Mouse (Mus musculus) embryonic facial prominence, embryonic 11.5 days (tissue): ENCODE results near the gene 1700018G05Rik. TPM values are rescaled to one million over a fixed set of nuclear protein-coding genes. Genes with fewer than 3 reads are reported as not detected.
A peak's percentile ranks its signal among the peaks of the same experiment; 100 is the strongest.
"Not testable (repeated sequence)": the region's sequence is repeated elsewhere in the genome, so short reads cannot be mapped to it uniquely, and the experiment has no call there.

ENCODE experiments used
- ATAC-seq: fragments of 200-750 bp; cut with Nextera tagmentation; replicated peaks from 2 replicates; pipeline ENCODE4 v1.8.0; 2017; ENCODE audit warnings: low read depth; ENCODE audit not compliant: insufficient number of reproducible peaks, low FRiP score, low TSS enrichment
- DNase-seq: peaks from one replicate; pipeline ENCODE4 v3.0.0-alpha.2; 2015; ENCODE audit warnings: low spot score
- H3K27ac ChIP-seq: fragments of 300-500 bp; sonication (generic); replicated peaks from 2 replicates; pipeline ENCODE4 v1.5.1; 2014; ENCODE audit warnings: mild to moderate bottlenecking, low read depth, low read length, control low read depth
- H3K27me3 ChIP-seq: fragments of 300-500 bp; sonication (generic); 2 replicates; pipeline ENCODE4 v1.6.1; 2014; ENCODE audit warnings: mild to moderate bottlenecking, low read length, moderate library complexity, mixed read lengths; ENCODE audit not compliant: control insufficient read depth, insufficient read depth
- H3K36me3 ChIP-seq: fragments of 300-500 bp; sonication (generic); replicated peaks from 2 replicates; pipeline ENCODE4 v1.6.1; 2014; ENCODE audit warnings: low read depth, mild to moderate bottlenecking, low read length, moderate library complexity, mixed read lengths; ENCODE audit not compliant: control insufficient read depth, insufficient read depth
- H3K4me1 ChIP-seq: fragments of 300-500 bp; sonication (generic); 2 replicates; pipeline ENCODE4 v1.6.1; 2014; ENCODE audit warnings: low read length, mixed read lengths; ENCODE audit not compliant: control insufficient read depth, insufficient read depth
- H3K4me2 ChIP-seq: fragments of 300-500 bp; sonication (generic); 2 replicates; pipeline ENCODE4 v1.6.1; 2014; ENCODE audit warnings: low read depth, mild to moderate bottlenecking, control low read depth, low read length, moderate library complexity
- H3K4me3 ChIP-seq: fragments of 300-500 bp; sonication (generic); 2 replicates; pipeline ENCODE4 v1.5.1; 2014; ENCODE audit warnings: low read depth, low read length, control low read depth
- H3K9ac ChIP-seq: fragments of 300-500 bp; sonication (generic); replicated peaks from 2 replicates; pipeline ENCODE4 v1.6.1; 2014; ENCODE audit warnings: mild to moderate bottlenecking, control low read depth, low read length
- H3K9me3 ChIP-seq: fragments of 300-500 bp; sonication (generic); replicated peaks from 2 replicates; pipeline ENCODE4 v1.6.1; 2016; ENCODE audit warnings: mild to moderate bottlenecking, low read length, inconsistent platforms, mixed read lengths; ENCODE audit not compliant: control insufficient read depth
- WGBS: fragments of 180-500 bp; shearing (Covaris S2); extraction: QIAGEN DNeasy Blood & Tissue Kit; methylation state at CpG from one replicate; pipeline ENCODE4 v1.1.7; 2014; 5-methylcytosine and 5-hydroxymethylcytosine counted together
- polyA plus RNA-seq: library from polyadenylated mRNA; unstranded; fragments of >200 nt; fragmentation: Nextera tagmentation; extraction: Ambion mirVana; gene quantifications from 2 replicates; pipeline ENCODE4 v1.2.1, GENCODE M21; 2014

The 1700018G05Rik gene
- polyA plus RNA-seq: not detected in 2 replicates

- H3K4me3 ChIP-seq, H3K4me2 ChIP-seq, H3K9me3 ChIP-seq, DNase-seq, H3K9ac ChIP-seq, H3K4me1 ChIP-seq, H3K27ac ChIP-seq, H3K36me3 ChIP-seq, ATAC-seq, H3K27me3 ChIP-seq: not testable (repeated sequence)
- WGBS: 90% methylated on average over 5 of the region's 6 CpGs
These were observed at the start of gene 1700018G05Rik for GRCm38 (mm10) chrX:102928072-102928471. Gene 1700018G05Rik, plus strand, starts transcription at chrX:102928372.

- DNase-seq, H3K9ac ChIP-seq, H3K4me2 ChIP-seq, H3K36me3 ChIP-seq, H3K4me3 ChIP-seq, H3K27me3 ChIP-seq, H3K27ac ChIP-seq, H3K9me3 ChIP-seq, ATAC-seq, H3K4me1 ChIP-seq: not testable (repeated sequence)
- WGBS: 80% methylated on average over 6 of the region's 9 CpGs
These were observed 19.6 kb upstream of the 1700018G05Rik start, which contains the start of the genes Dmrtc1a and 1700011M02Rik for GRCm38 (mm10) chrX:102908587-102908986. Gene Dmrtc1a, minus strand, starts transcription at chrX:102908687. Gene 1700011M02Rik, plus strand, starts transcription at chrX:102908905.

DNA sequence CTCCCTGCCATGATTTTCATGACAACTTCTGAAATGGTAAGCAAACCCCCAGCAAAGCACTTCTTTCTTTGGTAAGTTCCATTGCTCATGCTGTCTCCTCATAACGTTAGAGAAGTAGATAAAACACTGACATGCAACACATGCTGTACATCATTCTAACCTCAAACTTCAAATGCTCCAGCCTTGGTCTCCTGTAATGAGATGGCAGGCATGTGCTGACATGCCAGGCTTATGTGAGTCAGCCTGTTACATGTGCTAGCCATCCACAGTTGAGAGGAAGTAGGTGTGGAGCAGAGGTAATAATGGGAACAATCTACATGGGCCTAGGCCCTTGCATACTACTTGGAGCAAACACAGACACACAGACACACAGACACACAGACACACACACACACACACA, 13.3 kb upstream of the 1700018G05Rik start:
- H3K4me2 ChIP-seq, H3K9ac ChIP-seq, H3K4me3 ChIP-seq, H3K27me3 ChIP-seq, DNase-seq, H3K9me3 ChIP-seq, H3K36me3 ChIP-seq, H3K4me1 ChIP-seq, ATAC-seq, H3K27ac ChIP-seq: not testable (repeated sequence)
- WGBS: 81% methylated on average over 1 of the region's 1 CpGs

- 35% methylated on average over 4 of the region's 4 CpGs for WGBS
- not testable (repeated sequence) for H3K27ac ChIP-seq, ATAC-seq
These were observed 1.5 kb upstream of the 1700018G05Rik start for GRCm38 (mm10) chrX:102926707-102927106.

DNA sequence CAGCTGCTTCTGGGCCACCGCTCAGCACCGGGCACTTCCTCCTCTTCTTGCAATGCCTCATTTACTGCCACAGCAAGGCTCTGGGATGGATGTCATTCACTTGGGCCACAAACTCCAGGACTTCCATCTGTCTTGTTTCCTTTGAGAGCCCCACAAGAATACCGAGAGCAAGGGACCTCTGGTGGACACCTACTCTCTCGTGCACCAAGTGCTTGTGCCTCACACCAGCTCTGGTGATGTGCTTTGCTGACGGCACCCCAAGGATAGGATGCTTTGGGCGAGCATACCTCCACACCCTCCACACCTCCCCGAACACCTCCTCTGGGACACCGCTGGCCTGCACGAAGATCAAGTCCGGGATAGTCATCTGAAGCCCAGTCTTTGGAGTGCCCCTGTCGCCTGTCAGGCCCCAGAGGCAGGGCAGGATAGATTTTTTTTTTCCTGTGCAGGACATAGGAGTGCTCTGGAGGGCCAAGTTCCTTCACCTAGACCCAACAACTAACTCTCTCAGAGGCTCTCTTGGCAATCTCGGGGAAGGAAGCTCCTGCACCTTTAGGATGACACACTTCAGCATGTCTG, 4.9 kb downstream of the 1700018G05Rik start:
- H3K27me3 ChIP-seq: 0 out of 2 replicates have a peak, but pooled peaks cover 2% of the 10 kb centered on the region
- WGBS: 43% methylated on average over 12 of the region's 12 CpGs
- H3K9ac ChIP-seq: peak overlapping the region; percentile 65
- H3K36me3 ChIP-seq: no peaks in the 10 kb centered on the region
- DNase-seq: no peak
- ATAC-seq: no peak
- H3K9me3 ChIP-seq: no peaks in the 10 kb centered on the region
- peak overlapping the region; percentile 71 for H3K4me2 ChIP-seq
- H3K4me3 ChIP-seq: peak overlapping the region; percentile 51
- H3K4me1 ChIP-seq: no peaks in the 10 kb centered on the region
- no peak overlapping the region for H3K27ac ChIP-seq

More at GRCm38 (mm10) chrX:102926707-102927106, 1.5 kb upstream of the 1700018G05Rik start:
- H3K36me3 ChIP-seq, H3K4me3 ChIP-seq, H3K9me3 ChIP-seq, H3K27me3 ChIP-seq, H3K4me1 ChIP-seq, H3K4me2 ChIP-seq, H3K9ac ChIP-seq: not testable (repeated sequence)
- peak; percentile 52 for DNase-seq

DNA sequence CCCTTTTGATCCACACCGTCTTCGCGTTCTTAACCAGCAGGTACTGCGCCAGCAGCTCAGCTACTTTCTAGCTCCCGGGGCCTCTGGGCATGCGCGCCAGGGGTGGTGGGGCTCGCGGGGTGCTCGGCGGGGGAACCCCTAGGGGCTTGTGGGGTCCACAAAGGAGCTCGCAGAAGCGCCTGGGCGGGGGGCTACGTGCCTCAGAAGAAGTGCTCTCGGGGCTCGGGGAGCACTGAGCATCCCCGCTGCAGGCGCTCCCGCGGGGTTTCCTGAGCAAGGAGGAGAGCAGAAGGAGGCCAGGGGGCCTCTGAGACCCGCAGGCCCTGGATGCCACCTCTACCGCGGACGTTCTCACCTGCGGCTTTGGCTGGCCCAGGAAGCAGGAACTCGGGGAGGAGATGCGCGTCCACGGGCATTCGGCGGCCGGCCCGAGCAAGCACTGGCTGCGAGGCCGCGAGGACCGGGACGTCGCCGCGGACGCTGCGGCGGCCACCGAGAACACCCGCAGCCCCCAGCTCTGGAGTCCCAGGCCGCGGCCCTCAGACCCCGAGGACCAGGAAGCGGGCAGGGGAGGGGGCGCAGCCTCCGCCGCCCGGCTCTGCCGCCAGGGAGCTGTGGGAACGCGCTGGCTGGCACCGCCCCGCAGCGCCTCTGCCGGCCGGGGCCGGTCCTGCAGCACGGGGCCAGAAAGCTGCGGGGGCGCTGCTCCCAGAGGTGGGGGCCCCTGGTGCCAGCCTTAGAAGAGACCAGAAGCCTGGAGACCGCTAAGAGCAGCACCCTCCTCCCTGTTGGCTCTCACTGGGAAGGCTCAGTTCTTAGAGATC, 5.6 kb downstream of the 1700018G05Rik start:
- Histone ChIP-seq H3K27ac (no peak overlapping the region), H3K9ac (peak overlapping the region; percentile 65), H3K4me1 (no peaks in the 10 kb centered on the region), H3K27me3 (0 out of 2 replicates have a peak, but pooled peaks cover 2% of the 10 kb centered on the region), H3K4me2 (peak overlapping the region; percentile 71), H3K4me3 (peak overlapping the region; percentile 51), H3K9me3 (no peaks in the 10 kb centered on the region), H3K36me3 (no peaks in the 10 kb centered on the region)
- ATAC-seq (0 out of 2 replicates have a peak, but pooled peaks have one; percentile 3), DNase-seq (peak; percentile 64)
- WGBS: 18% methylated on average over 34 of the region's 68 CpGs

DNA sequence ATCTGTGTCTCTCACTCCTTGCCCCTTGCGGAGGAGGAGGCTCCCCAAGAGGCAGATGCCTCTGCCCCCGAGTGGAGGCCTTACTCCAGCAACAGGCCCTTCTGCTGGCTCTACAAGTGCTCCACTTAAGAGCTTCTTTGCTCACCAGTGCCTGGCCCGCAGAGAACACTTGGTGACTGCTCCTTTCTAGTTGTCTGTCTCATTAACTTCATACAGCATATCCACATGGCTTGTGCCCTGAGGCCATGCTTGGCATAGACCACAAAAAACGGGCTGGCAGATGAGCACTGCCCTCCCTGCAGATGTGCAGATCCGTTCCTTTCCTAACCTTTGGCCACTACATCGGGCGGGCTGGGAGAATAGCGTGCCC, 6.2 kb downstream of the 1700018G05Rik start:
- ATAC-seq (no peak), DNase-seq (no peak)
- Histone ChIP-seq H3K36me3 (no peaks in the 10 kb centered on the region), H3K4me3 (peak overlapping the region; percentile 51), H3K4me1 (no peaks in the 10 kb centered on the region), H3K9me3 (no peaks in the 10 kb centered on the region), H3K9ac (no peak overlapping the region), H3K4me2 (0 out of 2 replicates have a peak overlapping the region, but pooled peaks have one; percentile 23), H3K27me3 (0 out of 2 replicates have a peak, but pooled peaks cover 2% of the 10 kb centered on the region), H3K27ac (no peak overlapping the region)
- 62% methylated on average over 8 of the region's 8 CpGs for WGBS

DNA sequence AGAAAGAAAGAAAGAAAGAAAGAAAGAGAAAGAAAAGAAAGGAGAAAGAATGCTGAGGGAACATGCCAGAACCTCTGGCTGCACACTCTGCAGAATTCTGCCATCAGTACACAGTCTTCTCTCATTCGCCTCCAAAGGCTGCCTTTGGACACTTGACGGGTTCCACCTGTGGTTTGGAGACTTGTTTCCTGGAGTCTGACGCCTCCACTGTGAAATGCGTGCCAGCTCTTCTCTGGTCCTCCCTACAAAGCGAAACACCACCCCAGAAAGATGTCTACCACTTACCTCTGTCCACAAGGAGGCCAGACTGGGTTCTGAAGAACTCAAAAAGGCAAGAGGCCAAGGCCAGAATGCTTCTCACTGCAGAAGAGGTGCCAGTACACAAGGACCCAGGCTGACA, 8.6 kb downstream of the 1700018G05Rik start:
- no peak for DNase-seq
- no peak overlapping the region for H3K27ac ChIP-seq
- 69% methylated on average over 5 of the region's 5 CpGs for WGBS
- no peak overlapping the region for H3K4me3 ChIP-seq
- no peaks in the 10 kb centered on the region for H3K36me3 ChIP-seq
- no peak overlapping the region for H3K4me2 ChIP-seq
- H3K9me3 ChIP-seq: no peaks in the 10 kb centered on the region
- H3K4me1 ChIP-seq: no peaks in the 10 kb centered on the region
- no peak for ATAC-seq
- H3K27me3 ChIP-seq: 0 out of 2 replicates have a peak, but pooled peaks cover 2% of the 10 kb centered on the region
- H3K9ac ChIP-seq: no peak overlapping the region
